Mouse (Mus musculus) heart, adult 2 months (tissue): ENCODE data around the gene 3110082J24Rik. TPM values are rescaled to one million over a fixed set of nuclear protein-coding genes. Genes with fewer than 3 reads are reported as not detected.

ENCODE experiments used
- DNase-seq, 2 experiments: peaks; one replicate each; pipeline ENCODE4 v3.0.0; 2021
- H3K27ac ChIP-seq: fragments of 200-600 bp; 2 replicates; pipeline ENCODE4 v1.8.1; 2022
- H3K27me3 ChIP-seq: fragments of 200-500 bp; 2 replicates; pipeline ENCODE4 v1.6.1; 2012; ENCODE audit warnings: mild to moderate bottlenecking, low read length, inconsistent platforms, mixed read lengths; ENCODE audit not compliant: control insufficient read depth, insufficient read depth
- H3K36me3 ChIP-seq: fragments of 200-500 bp; 2 replicates; pipeline ENCODE4 v1.6.1; 2012; ENCODE audit warnings: low read length, inconsistent platforms; ENCODE audit not compliant: control insufficient read depth, insufficient read depth
- H3K4me1 ChIP-seq: fragments of 200-500 bp; 2 replicates; pipeline ENCODE4 v1.6.1; 2011; ENCODE audit warnings: low read length; ENCODE audit not compliant: control insufficient read depth, insufficient read depth
- H3K4me3 ChIP-seq: fragments of 200-600 bp; 2 replicates; pipeline ENCODE4 v1.8.1; 2022
- H3K79me2 ChIP-seq: fragments of 200-500 bp; replicated peaks from 2 replicates; pipeline ENCODE4 v1.6.1; 2012; ENCODE audit warnings: mild to moderate bottlenecking, inconsistent platforms, low read length, moderate library complexity, mixed read lengths; ENCODE audit not compliant: control insufficient read depth, insufficient read depth
- H3K9ac ChIP-seq: fragments of 200-500 bp; 2 replicates; pipeline ENCODE4 v1.6.1; 2012; ENCODE audit warnings: low read depth, mild to moderate bottlenecking, control low read depth, inconsistent platforms, low read length, mixed read lengths
- CTCF ChIP-seq: fragments of 200-600 bp; IDR thresholded peaks from 2 replicates; pipeline ENCODE4 v1.8.1; 2022; ENCODE audit warnings: antibody characterized with exemption, mild to moderate bottlenecking, moderate library complexity
- EP300 ChIP-seq: fragments of 200-500 bp; IDR thresholded peaks from 2 replicates; pipeline ENCODE4 v1.6.1; 2011; ENCODE audit warnings: low read depth, low read length, control low read depth; ENCODE audit not compliant: insufficient read depth
- POLR2A ChIP-seq: fragments of 200-500 bp; IDR thresholded peaks from 2 replicates; pipeline ENCODE4 v1.6.1; 2011; ENCODE audit warnings: mild to moderate bottlenecking, low read depth, low read length, control low read depth; ENCODE audit not compliant: insufficient read depth
- WGBS: fragments of 180-500 bp; shearing (Covaris S2); methylation state at CpG from one replicate; pipeline ENCODE4 v1.1.7; 2018; 5-methylcytosine and 5-hydroxymethylcytosine counted together
- intact Hi-C: fragments of 180-260 bp; cut with DNase I; formaldehyde crosslinking; loops from one replicate; pipeline ENCODE4 v1.15.1; 2025
- polyA plus RNA-seq: library from polyadenylated mRNA; depleted of rRNA; stranded (reverse); fragments of >200 nt; gene quantifications from 2 replicates; pipeline ENCODE4 v1.2.3, GENCODE M21; 2012
- total RNA-seq, 2 experiments: library from RNA; stranded (reverse); gene quantifications; 2 replicates each; pipeline ENCODE4 v1.2.3; 2021

The 3110082J24Rik gene
- total and polyA plus RNA-seq, 3 experiments, result not detected

GRCm38 (mm10) chr5:30152413-30152812, 46.5 kb upstream of the 3110082J24Rik start:
- intact Hi-C loops, result no loop called here
- peaks cover 4% of the 10 kb centered on the region for H3K4me1 ChIP-seq
- DNase-seq, result no peak
- TF ChIP-seq EP300 (no peak), CTCF (no peak; the same call in 1 of the 2 replicates), POLR2A (no peak)
- H3K9ac ChIP-seq, result no peak overlapping the region
- no peaks in the 10 kb centered on the region for H3K27me3 ChIP-seq
- peak overlapping the region; percentile 98 for H3K27ac ChIP-seq
- WGBS, result 27% methylated on average over 1 of the region's 1 CpGs
- H3K36me3 ChIP-seq, result peaks cover 29% of the 10 kb centered on the region
- peaks cover 6% of the 10 kb centered on the region; the same call in 1 of the 2 replicates for H3K79me2 ChIP-seq
- H3K4me3 ChIP-seq, result peak overlapping the region; percentile 8

- no peak for TF ChIP-seq EP300
- no peak for TF ChIP-seq CTCF
- no peak for TF ChIP-seq POLR2A
- Histone ChIP-seq H3K27ac (peak overlapping the region; percentile 98), H3K4me1 (peaks cover 4% of the 10 kb centered on the region), H3K36me3 (peaks cover 29% of the 10 kb centered on the region), H3K27me3 (no peaks in the 10 kb centered on the region), H3K4me3 (peak overlapping the region; percentile 8), H3K79me2 (peaks cover 6% of the 10 kb centered on the region; the same call in 1 of the 2 replicates), H3K9ac (no peak overlapping the region)
- intact Hi-C loops, result no loop called here
- 33% methylated on average over 4 of the region's 4 CpGs for WGBS
- no peak for DNase-seq
Measured at GRCm38 (mm10) chr5:30152007-30152406, 46.1 kb upstream of the 3110082J24Rik start.

GRCm38 (mm10) chr5:30148133-30148920, 42.4 kb upstream of the 3110082J24Rik start:
- intact Hi-C loops, result no loop called here
- 62% methylated on average over 5 of the region's 5 CpGs for WGBS
- H3K27ac ChIP-seq, result no peak overlapping the region

GRCm38 (mm10) chr5:30146526-30146925, 40.6 kb upstream of the 3110082J24Rik start:
- intact Hi-C loops, result no loop called here
- WGBS, result 61% methylated on average over 6 of the region's 6 CpGs
- peaks cover 6% of the 10 kb centered on the region; the same call in 1 of the 2 replicates for H3K79me2 ChIP-seq
- H3K27ac ChIP-seq, result no peak overlapping the region
- no peaks in the 10 kb centered on the region for H3K27me3 ChIP-seq
- DNase-seq, result no peak
- no peak overlapping the region for H3K4me3 ChIP-seq
- no peak overlapping the region for H3K9ac ChIP-seq
- H3K4me1 ChIP-seq, result peaks cover 3% of the 10 kb centered on the region
- H3K36me3 ChIP-seq, result peaks cover 44% of the 10 kb centered on the region
- TF ChIP-seq POLR2A (no peak), CTCF (no peak), EP300 (no peak)

More at GRCm38 (mm10) chr5:30148133-30148920, 42.4 kb upstream of the 3110082J24Rik start:
- Histone ChIP-seq H3K9ac (no peak overlapping the region), H3K27me3 (no peaks in the 10 kb centered on the region), H3K4me3 (no peak overlapping the region), H3K4me1 (peaks cover 3% of the 10 kb centered on the region), H3K36me3 (peaks cover 41% of the 10 kb centered on the region), H3K79me2 (peaks cover 6% of the 10 kb centered on the region; the same call in 1 of the 2 replicates)
- no peak for TF ChIP-seq CTCF
- no peak for TF ChIP-seq POLR2A
- no peak for TF ChIP-seq EP300
- no peak for DNase-seq

- no peak overlapping the region for H3K4me3 ChIP-seq
- no peak for DNase-seq
- intact Hi-C loops, result no loop called here
- TF ChIP-seq CTCF, result no peak
- TF ChIP-seq EP300, result no peak
- TF ChIP-seq POLR2A, result no peak
- H3K79me2 ChIP-seq, result peaks cover 3% of the 10 kb centered on the region; the same call in 1 of the 2 replicates
- peaks cover 2% of the 10 kb centered on the region for H3K4me1 ChIP-seq
- peaks cover 34% of the 10 kb centered on the region for H3K36me3 ChIP-seq
- 76% methylated on average over 4 of the region's 4 CpGs for WGBS
- no peak overlapping the region for H3K9ac ChIP-seq
- no peaks in the 10 kb centered on the region for H3K27me3 ChIP-seq
- H3K27ac ChIP-seq, result no peak overlapping the region
Measured at GRCm38 (mm10) chr5:30138193-30138592, 32.3 kb upstream of the 3110082J24Rik start.

- Histone ChIP-seq H3K27me3 (no peaks in the 10 kb centered on the region), H3K79me2 (peaks cover 3% of the 10 kb centered on the region; the same call in 1 of the 2 replicates), H3K4me3 (no peak overlapping the region), H3K27ac (no peak overlapping the region), H3K4me1 (peaks cover 2% of the 10 kb centered on the region), H3K36me3 (peaks cover 33% of the 10 kb centered on the region), H3K9ac (no peak overlapping the region)
- WGBS, result 79% methylated on average over 9 of the region's 9 CpGs
- no peak for DNase-seq
- intact Hi-C loops, result no loop called here
- TF ChIP-seq EP300 (no peak), POLR2A (no peak), CTCF (no peak)
Measured at GRCm38 (mm10) chr5:30137271-30137670, 31.4 kb upstream of the 3110082J24Rik start.
